Mouse (Mus musculus): ENCODE results near the gene Gm49510.

Gm49510 gene

GRCm38 (mm10) chr15:78899409-78899739 lies at the start of gene Gm49510:
Gene Gm49510 (plus strand): TSS chr15:78899667.
- DNase-seq (ENCODE audit: low spot score): no peak

- DNase-seq (ENCODE audit: low spot score): no peak
Measured at GRCm38 (mm10) chr15:78850059-78850824, 49.2 kb upstream of the Gm49510 start.

- DNase-seq (ENCODE audit: low spot score): no peak
Measured at GRCm38 (mm10) chr15:78850944-78851343, 48.5 kb upstream of the Gm49510 start.

GRCm38 (mm10) chr15:78851505-78852153 lies 47.8 kb upstream of the Gm49510 start:
- DNase-seq (ENCODE audit: low spot score): peak; percentile 93

GRCm38 (mm10) chr15:78855303-78855965 lies 44.0 kb upstream of the Gm49510 start, which contains the start of gene Lgals2:
Gene Lgals2 (minus strand): TSS chr15:78855529.
- DNase-seq (ENCODE audit: low spot score): no peak

GRCm38 (mm10) chr15:78857009-78857408 lies 42.5 kb upstream of the Gm49510 start:
- peak; percentile 72 for DNase-seq (ENCODE audit: low spot score)

GRCm38 (mm10) chr15:78859311-78859710 lies 40.2 kb upstream of the Gm49510 start:
- no peak for DNase-seq (ENCODE audit: low spot score)

GRCm38 (mm10) chr15:78859714-78860113 lies 39.8 kb upstream of the Gm49510 start:
- DNase-seq (ENCODE audit: low spot score): no peak

GRCm38 (mm10) chr15:78862280-78862679 lies 37.2 kb upstream of the Gm49510 start:
- DNase-seq (ENCODE audit: low spot score): no peak

GRCm38 (mm10) chr15:78863154-78863553 lies 36.3 kb upstream of the Gm49510 start:
- no peak for DNase-seq (ENCODE audit: low spot score)

GRCm38 (mm10) chr15:78863852-78864253 lies 35.6 kb upstream of the Gm49510 start:
- DNase-seq (ENCODE audit: low spot score): no peak

GRCm38 (mm10) chr15:78868398-78868797 lies 31.1 kb upstream of the Gm49510 start:
- DNase-seq (ENCODE audit: low spot score): peak; percentile 86

- no peak for DNase-seq (ENCODE audit: low spot score)
Measured at GRCm38 (mm10) chr15:78868826-78869233, 30.6 kb upstream of the Gm49510 start.

GRCm38 (mm10) chr15:78869775-78870174 lies 29.7 kb upstream of the Gm49510 start:
- peak; percentile 66 for DNase-seq (ENCODE audit: low spot score)

- DNase-seq (ENCODE audit: low spot score): no peak
Measured at GRCm38 (mm10) chr15:78872021-78872608, 27.4 kb upstream of the Gm49510 start.

- no peak for DNase-seq (ENCODE audit: low spot score)
Measured at GRCm38 (mm10) chr15:78873803-78874435, 25.5 kb upstream of the Gm49510 start.

- DNase-seq (ENCODE audit: low spot score): no peak
Measured at GRCm38 (mm10) chr15:78874989-78875388, 24.5 kb upstream of the Gm49510 start.

- DNase-seq (ENCODE audit: low spot score): no peak
Measured at GRCm38 (mm10) chr15:78875537-78875936, 23.9 kb upstream of the Gm49510 start.

GRCm38 (mm10) chr15:78876258-78876696 lies 23.2 kb upstream of the Gm49510 start:
- peak; percentile 90 for DNase-seq (ENCODE audit: low spot score)

- DNase-seq (ENCODE audit: low spot score): peak; percentile 97
Measured at GRCm38 (mm10) chr15:78876991-78877809, 22.3 kb upstream of the Gm49510 start, which contains the start of gene Gga1. Gene Gga1 (plus strand): TSS chr15:78877190.

- DNase-seq (ENCODE audit: low spot score): no peak
Measured at GRCm38 (mm10) chr15:78877810-78878390, 21.6 kb upstream of the Gm49510 start.

Data from lung, postnatal 25 days (tissue).